Mouse (Mus musculus) kidney, embryonic 16.5 days (tissue): Measurements from ENCODE around the gene Dusp6. TPM values are rescaled to one million over a fixed set of nuclear protein-coding genes. Genes with fewer than 3 reads are reported as not detected.

Experiments
- ATAC-seq: fragments of 200-750 bp; cut with Nextera tagmentation; 2 replicates; pipeline ENCODE4 v1.8.0; 2017; ENCODE audit warnings: moderate TSS enrichment; ENCODE audit not compliant: low FRiP score, low TSS enrichment
- H3K27ac ChIP-seq: fragments of 300-500 bp; sonication (generic); 2 replicates; pipeline ENCODE4 v1.5.1; 2014; ENCODE audit warnings: low read length
- H3K27me3 ChIP-seq: fragments of 300-500 bp; sonication (generic); 2 replicates; pipeline ENCODE4 v1.6.1; 2014; ENCODE audit warnings: low read length, control low read depth, mixed read lengths; ENCODE audit not compliant: insufficient read depth
- H3K36me3 ChIP-seq: fragments of 300-500 bp; sonication (generic); 2 replicates; pipeline ENCODE4 v1.6.1; 2014; ENCODE audit warnings: low read length, control low read depth, mixed read lengths; ENCODE audit not compliant: insufficient read depth
- H3K4me1 ChIP-seq: fragments of 300-500 bp; sonication (generic); 2 replicates; pipeline ENCODE4 v1.6.1; 2014; ENCODE audit warnings: low read length, control low read depth, mixed read lengths; ENCODE audit not compliant: insufficient read depth
- H3K4me2 ChIP-seq: fragments of 300-500 bp; sonication (generic); replicated peaks from 2 replicates; pipeline ENCODE4 v1.6.1; 2014; ENCODE audit warnings: low read depth, low read length
- H3K4me3 ChIP-seq: fragments of 300-500 bp; sonication (generic); 2 replicates; pipeline ENCODE4 v1.5.1; 2014; ENCODE audit warnings: mild to moderate bottlenecking, low read length
- H3K9ac ChIP-seq: fragments of 300-500 bp; sonication (generic); replicated peaks from 2 replicates; pipeline ENCODE4 v1.6.1; 2014; ENCODE audit warnings: low read length
- H3K9me3 ChIP-seq: fragments of 300-500 bp; sonication (generic); 2 replicates; pipeline ENCODE4 v1.6.1; 2016; ENCODE audit warnings: low read length, control low read depth
- WGBS: fragments of 180-500 bp; shearing (Covaris S2); extraction: QIAGEN DNeasy Blood & Tissue Kit; methylation state at CpG from one replicate; pipeline ENCODE4 v1.1.7; 2014; 5-methylcytosine and 5-hydroxymethylcytosine counted together
- polyA plus RNA-seq: library from polyadenylated mRNA; unstranded; fragments of >200 nt; fragmentation: Nextera tagmentation; extraction: Ambion mirVana; gene quantifications from 2 replicates; pipeline ENCODE4 v1.2.1, GENCODE M21; 2015

Dusp6 gene
- polyA plus RNA-seq, 1 experiment from 2014 or later = 95.9 TPM

DNA sequence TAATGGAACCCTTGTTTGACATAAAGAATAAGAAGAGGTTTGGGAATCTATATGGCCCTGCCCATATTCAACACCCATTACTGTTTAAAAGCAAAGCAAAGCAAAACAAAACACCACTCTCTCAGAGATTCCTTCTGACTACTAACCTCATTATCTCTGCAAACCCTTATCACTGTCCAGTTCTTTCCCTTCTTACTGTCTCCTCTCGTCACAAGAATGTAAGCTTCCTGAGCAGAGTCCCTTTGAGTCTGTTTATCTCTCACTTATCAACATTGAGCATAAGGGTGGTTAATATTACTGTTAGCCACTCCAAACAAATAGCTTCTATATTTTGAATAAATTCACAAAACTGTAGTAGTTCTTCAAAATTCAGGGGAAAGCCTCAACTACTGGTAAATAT, 48.9 kb downstream of the Dusp6 start:
- no peak overlapping the region for H3K9ac ChIP-seq
- H3K9me3 ChIP-seq = no peaks in the 10 kb centered on the region
- H3K27ac ChIP-seq = no peak overlapping the region
- H3K27me3 ChIP-seq = no peaks in the 10 kb centered on the region
- no peaks in the 10 kb centered on the region for H3K36me3 ChIP-seq
- no peaks in the 10 kb centered on the region for H3K4me1 ChIP-seq
- H3K4me2 ChIP-seq = no peak overlapping the region
- WGBS = 71% methylated on average over 1 of the region's 1 CpGs
- ATAC-seq = no peak
- H3K4me3 ChIP-seq = no peak overlapping the region

- Histone ChIP-seq H3K27me3 (no peaks in the 10 kb centered on the region), H3K4me3 (no peak overlapping the region), H3K4me2 (no peak overlapping the region), H3K27ac (no peak overlapping the region), H3K9ac (no peak overlapping the region), H3K9me3 (no peaks in the 10 kb centered on the region), H3K4me1 (no peaks in the 10 kb centered on the region), H3K36me3 (no peaks in the 10 kb centered on the region)
- no peak for ATAC-seq
- 76% methylated on average over 7 of the region's 7 CpGs for WGBS
Observed at GRCm38 (mm10) chr10:99314366-99314765, 51.3 kb downstream of the Dusp6 start.

GRCm38 (mm10) chr10:99317057-99317456, 54.0 kb downstream of the Dusp6 start:
- no peak for ATAC-seq
- Histone ChIP-seq H3K4me1 (no peaks in the 10 kb centered on the region), H3K4me2 (no peak overlapping the region), H3K27ac (no peak overlapping the region), H3K27me3 (no peaks in the 10 kb centered on the region), H3K9ac (no peak overlapping the region), H3K36me3 (no peaks in the 10 kb centered on the region), H3K4me3 (no peak overlapping the region), H3K9me3 (no peaks in the 10 kb centered on the region)

Other genes with a start within 250 kb of the Dusp6 start
- 20.6 and 23.9 TPM in 2 replicates for gene Poc1b, start 156.2 kb upstream of the Dusp6 start, polyA plus RNA-seq
- 12.2 and 13.2 TPM in 2 replicates for gene Galnt4, start 155.1 kb upstream of the Dusp6 start, polyA plus RNA-seq
- gene Phxr2, start 136.9 kb upstream of the Dusp6 start, polyA plus RNA-seq = not detected in 2 replicates